Mouse (Mus musculus) gastrocnemius, postnatal 4 days (tissue): ENCODE data around the gene Gjc2. TPM values are rescaled to one million over a fixed set of nuclear protein-coding genes. Genes with fewer than 3 reads are reported as not detected.

ENCODE experiments used
- total RNA-seq, 2 experiments: library from RNA; stranded (reverse); gene quantifications; 2 replicates each; pipeline ENCODE4 v1.2.3; 2021

The Gjc2 gene
- total RNA-seq, 2 experiments from 2014 or later: 1.7 to 2.1 TPM

Other genes with a start within 250 kb of the Gjc2 start
- 100 to 1,000 TPM; 161 to 162 TPM for gene Rnf187, start 244.3 kb downstream of the Gjc2 start, total RNA-seq
- 10 to 100 TPM in 1 of 2 experiments, 1 to 10 TPM in 1; 9.8 to 17.0 TPM for gene Hist3h2ba, start 234.3 kb downstream of the Gjc2 start, total RNA-seq
- gene Hist3h2a, start 228.5 kb downstream of the Gjc2 start, total RNA-seq: 10 to 100 TPM; 37.1 to 42.7 TPM
- gene Trim17, start 228.5 kb downstream of the Gjc2 start, total RNA-seq: under 1 TPM; 0.23 to 0.29 TPM
- gene Trim11, start 205.1 kb downstream of the Gjc2 start, total RNA-seq: 10 to 100 TPM; 16.7 to 19.6 TPM
- 100 to 1,000 TPM; 462 to 554 TPM for gene Obscn, start 46.8 kb downstream of the Gjc2 start, total RNA-seq
- 10 to 100 TPM in 1 of 2 experiments, 1 to 10 TPM in 1; 9.9 to 10.0 TPM for gene Iba57, start 19.5 kb downstream of the Gjc2 start, total RNA-seq
- 10 to 100 TPM; 27.4 to 29.9 TPM for gene Guk1, start 9.0 kb upstream of the Gjc2 start, total RNA-seq
- 10 to 100 TPM; 29.8 to 35.1 TPM for gene Mrpl55, start 19.3 kb upstream of the Gjc2 start, total RNA-seq
- gene 2310033P09Rik, start 25.1 kb upstream of the Gjc2 start, total RNA-seq: 1 to 10 TPM; 7.8 to 8.1 TPM
- gene Arf1, start 45.1 kb upstream of the Gjc2 start, total RNA-seq: 100 to 1,000 TPM; 264 to 267 TPM
- not detected for gene Wnt3a, start 107.5 kb upstream of the Gjc2 start, total RNA-seq
- 10 to 100 TPM; 12.8 to 15.4 TPM for gene Wnt9a, start 123.7 kb upstream of the Gjc2 start, total RNA-seq
- not detected for gene Prss38, start 192.4 kb upstream of the Gjc2 start, total RNA-seq